Mouse (Mus musculus) ZHBTc4 (cell line): ENCODE measurements at regions not wholly inside any gene's neighbourhood (a gene's known extent, or its start where the extent isn't known, plus 50 kb on each side); places are given as distances from the start of the nearest gene placed in this dataset.
A peak's percentile ranks its signal among the peaks of the same experiment; 100 is the strongest.

Experiments used
- DNase-seq: peaks from one replicate; pipeline ENCODE4 v3.0.0-alpha.2; 2011; ENCODE audit warnings: low read depth, low spot score

- no peak for DNase-seq
These were observed 231.0 kb upstream of the Krr1 start for GRCm38 (mm10) chr10:111741301-111741945.

- no peak for DNase-seq
These were observed 229.2 kb upstream of the Krr1 start for GRCm38 (mm10) chr10:111743291-111743690.

GRCm38 (mm10) chr10:111745116-111745515 lies 227.3 kb upstream of the Krr1 start:
- DNase-seq, result no peak

- no peak for DNase-seq
These were observed 226.2 kb upstream of the Krr1 start for GRCm38 (mm10) chr10:111746067-111746878.

GRCm38 (mm10) chr10:111746879-111747477 lies 225.5 kb upstream of the Krr1 start:
- no peak for DNase-seq

- DNase-seq, result no peak
These were observed 224.0 kb upstream of the Krr1 start for GRCm38 (mm10) chr10:111748482-111748881.

GRCm38 (mm10) chr10:111753646-111754045 lies 218.8 kb upstream of the Krr1 start:
- DNase-seq, result no peak

- no peak for DNase-seq
These were observed 216.5 kb upstream of the Krr1 start for GRCm38 (mm10) chr10:111755964-111756363.

GRCm38 (mm10) chr10:111756528-111756927 lies 215.9 kb upstream of the Krr1 start:
- no peak for DNase-seq

GRCm38 (mm10) chr10:111757689-111758088 lies 214.8 kb upstream of the Krr1 start:
- no peak for DNase-seq

GRCm38 (mm10) chr10:111759505-111759904 lies 213.0 kb upstream of the Krr1 start:
- DNase-seq, result no peak

GRCm38 (mm10) chr10:111762751-111763528 lies 209.5 kb upstream of the Krr1 start:
- no peak for DNase-seq

- DNase-seq, result no peak
These were observed 205.3 kb upstream of the Krr1 start for GRCm38 (mm10) chr10:111767011-111767720.

- peak; percentile 42 for DNase-seq
These were observed 204.5 kb upstream of the Krr1 start for GRCm38 (mm10) chr10:111767813-111768455.

- DNase-seq, result no peak
These were observed 202.9 kb upstream of the Krr1 start for GRCm38 (mm10) chr10:111769486-111770002.

GRCm38 (mm10) chr10:111770027-111770426 lies 202.4 kb upstream of the Krr1 start:
- DNase-seq, result no peak

GRCm38 (mm10) chr10:111771010-111771409 lies 201.5 kb upstream of the Krr1 start:
- no peak for DNase-seq

- DNase-seq, result no peak
These were observed 194.9 kb upstream of the Krr1 start for GRCm38 (mm10) chr10:111777559-111777958.

- DNase-seq, result no peak
These were observed 194.4 kb upstream of the Krr1 start for GRCm38 (mm10) chr10:111778111-111778510.

- no peak for DNase-seq
These were observed 192.5 kb upstream of the Krr1 start for GRCm38 (mm10) chr10:111779956-111780355.
